Mouse (Mus musculus) gastrocnemius, postnatal 14 days (tissue): ENCODE results near the gene Gm49373. TPM values are rescaled to one million over a fixed set of nuclear protein-coding genes. Genes with fewer than 3 reads are reported as not detected.

ENCODE experiments used
- microRNA-seq, 2 experiments: library from miRNA; unstranded; fragments of <30 nt; microRNA quantifications; one replicate each; pipeline ENCODE4 v1.2.0; 2021
- total RNA-seq, 2 experiments: library from RNA; stranded (reverse); gene quantifications; 2 replicates each; pipeline ENCODE4 v1.2.3; 2021

The Gm49373 gene
- total RNA-seq, 2 experiments from 2014 or later, result 0.13 TPM; not detected in 1

Small RNA genes lying within 50 kb of the gene (microRNA-seq; reads per million reads assigned to microRNA genes)
- gene Mir1900 (0 reads per million in 2 experiments), gene Mir7082 (0 to 0.32 reads per million in 2 experiments)

Other genes starting within 250 kb of the Gm49373 start
- gene A230050P20Rik, start 204.5 kb downstream of the Gm49373 start, total RNA-seq, result 1 to 10 TPM; 3.3 to 3.4 TPM
- 1 to 10 TPM; 3.5 to 4.1 TPM for gene Angptl6, start 193.4 kb downstream of the Gm49373 start, total RNA-seq
- 10 to 100 TPM in 1 of 2 experiments, 1 to 10 TPM in 1; 9.7 to 11.9 TPM for gene Ppan, start 184.9 kb downstream of the Gm49373 start, total RNA-seq
- gene Eif3g, start 174.5 kb downstream of the Gm49373 start, total RNA-seq, result 100 to 1,000 TPM; 105 to 114 TPM
- 10 to 100 TPM; 11.6 to 12.8 TPM for gene Dnmt1, start 113.2 kb downstream of the Gm49373 start, total RNA-seq
- gene S1pr2, start 96.3 kb downstream of the Gm49373 start, total RNA-seq, result 1 to 10 TPM; 4.5 to 7.8 TPM
- gene Mrpl4, start 70.4 kb downstream of the Gm49373 start, total RNA-seq, result 10 to 100 TPM; 50.8 to 54.9 TPM
- 1 to 10 TPM; 3.1 to 3.4 TPM for gene Icam1, start 57.1 kb downstream of the Gm49373 start, total RNA-seq
- gene Icam4, start 43.7 kb downstream of the Gm49373 start, total RNA-seq, result under 1 TPM; 0.29 to 0.43 TPM
- under 1 TPM; 0.07 to 0.10 TPM for gene Icam5, start 41.0 kb downstream of the Gm49373 start, total RNA-seq
- not detected for gene Zglp1, start 6.0 kb downstream of the Gm49373 start, total RNA-seq
- gene Fdx1l, start 518 bp upstream of the Gm49373 start, total RNA-seq, result 10 to 100 TPM; 25.5 to 26.5 TPM
- gene Gm38431, start 18.9 kb upstream of the Gm49373 start, total RNA-seq, result 1 to 10 TPM in 1 of 2 experiments, under 1 TPM in 1; 0.92 to 1.1 TPM
- gene Raver1, start 18.9 kb upstream of the Gm49373 start, total RNA-seq, result 10 to 100 TPM; 16.2 to 19.6 TPM
- gene Tyk2, start 58.1 kb upstream of the Gm49373 start, total RNA-seq, result 1 to 10 TPM; 4.9 to 5.3 TPM
- gene Cdc37, start 76.9 kb upstream of the Gm49373 start, total RNA-seq, result 100 to 1,000 TPM; 138 to 139 TPM
- 10 to 100 TPM; 26.1 to 27.1 TPM for gene Pde4a, start 92.6 kb upstream of the Gm49373 start, total RNA-seq
- gene Keap1, start 166.3 kb upstream of the Gm49373 start, total RNA-seq, result 10 to 100 TPM; 53.6 to 55.2 TPM
- gene S1pr5, start 175.3 kb upstream of the Gm49373 start, total RNA-seq, result under 1 TPM; 0.10 to 0.27 TPM
- 10 to 100 TPM; 36.2 to 39.6 TPM for gene Atg4d, start 192.2 kb upstream of the Gm49373 start, total RNA-seq
- 10 to 100 TPM; 10.5 to 11.9 TPM for gene Kri1, start 214.9 kb upstream of the Gm49373 start, total RNA-seq
- 10 to 100 TPM; 12.0 to 13.2 TPM for gene Cdkn2d, start 218.3 kb upstream of the Gm49373 start, total RNA-seq
- gene Ap1m2, start 239.2 kb upstream of the Gm49373 start, total RNA-seq, result not detected
- 100 to 1,000 TPM; 104 to 117 TPM for gene Slc44a2, start 247.6 kb upstream of the Gm49373 start, total RNA-seq